Mouse (Mus musculus): ENCODE measurements around the gene Bbox1. TPM values are rescaled to one million over a fixed set of nuclear protein-coding genes. Genes with fewer than 3 reads are reported as not detected.

The Bbox1 gene
- polyA plus RNA-seq, 1 experiment from 2014 or later = 1.1 TPM

DNA sequence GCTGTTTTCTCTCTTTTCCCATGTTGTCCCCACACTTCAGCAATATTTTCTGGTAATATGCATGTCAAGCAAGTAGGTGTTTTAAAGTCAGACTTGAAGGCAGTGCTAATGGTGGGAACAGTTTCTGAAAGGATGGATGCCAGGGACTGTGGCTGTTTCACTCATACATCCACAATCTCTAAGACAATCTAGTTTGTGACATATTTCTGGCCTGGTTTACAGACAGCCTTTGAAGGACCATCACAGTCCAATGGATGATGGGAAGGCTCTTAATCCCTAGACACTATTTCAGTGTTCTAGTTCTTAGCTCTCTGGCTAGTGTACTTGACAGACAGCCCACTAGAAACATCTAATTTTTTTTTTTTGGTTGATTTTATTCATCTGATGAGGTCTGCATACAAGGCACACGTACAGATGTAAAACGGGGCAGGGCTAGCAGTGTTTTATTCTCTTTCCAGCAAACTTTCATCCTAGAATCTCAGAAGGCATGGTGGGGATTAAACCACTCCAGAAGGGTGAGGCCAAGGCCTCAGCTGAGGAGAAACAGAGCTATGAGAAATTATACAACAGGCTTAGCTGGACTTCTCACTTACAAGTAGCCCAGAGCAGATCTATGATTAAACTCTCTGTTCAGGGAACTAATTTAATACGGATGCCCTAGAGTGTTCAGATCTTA, 28.4 kb downstream of the Bbox1 start:
- no peak overlapping the region for H3K4me3 ChIP-seq (ENCODE audit: low read depth, low read length)
- no peak overlapping the region for H3K9ac ChIP-seq (replicated peaks; ENCODE audit: low read depth)
- no peaks in the 10 kb centered on the region for H3K9me3 ChIP-seq (ENCODE audit: low read length)
- ATAC-seq (no peak; the same call in 1 of the 2 replicates), DNase-seq (ENCODE audit: low spot score) (no peak)
- no peak overlapping the region for H3K4me2 ChIP-seq (replicated peaks; ENCODE audit: low read depth, low read length)
- no peaks in the 10 kb centered on the region for H3K36me3 ChIP-seq (ENCODE audit: insufficient read depth, low read length)
- TF ChIP-seq EP300 (IDR thresholded peaks at IDR 0.05) = no peak
- no peak for TF ChIP-seq CTCF (IDR thresholded peaks at IDR 0.05)
- H3K27ac ChIP-seq (ENCODE audit: low read length) = no peak overlapping the region
- 53% methylated on average over 3 of the region's 3 CpGs for WGBS
- H3K27me3 ChIP-seq (replicated peaks; ENCODE audit: insufficient read depth, low read length) = no peaks in the 10 kb centered on the region
- no peaks in the 10 kb centered on the region for H3K4me1 ChIP-seq (ENCODE audit: insufficient read depth, low read depth, low read length)

DNA sequence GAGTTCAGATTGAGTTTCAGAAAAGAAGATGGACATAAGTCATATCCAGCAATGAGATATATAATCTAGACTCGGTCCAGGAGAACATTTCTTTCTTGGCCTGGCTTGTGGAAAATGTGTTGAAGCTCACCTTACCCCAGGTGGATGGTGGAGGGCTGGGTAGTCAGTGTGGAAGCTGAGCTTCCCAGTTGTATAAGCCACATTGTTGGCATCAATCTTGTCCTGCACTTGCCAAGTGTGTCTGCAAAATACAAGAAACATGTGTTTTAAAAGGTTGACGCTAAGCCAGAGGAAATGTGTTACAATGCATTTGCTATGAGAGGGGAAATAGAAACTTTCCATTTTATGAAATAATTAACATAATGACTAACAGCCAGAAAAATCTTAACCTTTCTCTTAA, 38.9 kb downstream of the Bbox1 start:
- no peak for TF ChIP-seq EP300 (IDR thresholded peaks at IDR 0.05)
- no peak for TF ChIP-seq CTCF (IDR thresholded peaks at IDR 0.05)
- no peak overlapping the region for H3K27ac ChIP-seq (ENCODE audit: low read length)
- no peak overlapping the region for H3K9ac ChIP-seq (replicated peaks; ENCODE audit: low read depth)
- H3K27me3 ChIP-seq (replicated peaks; ENCODE audit: insufficient read depth, low read length) = no peaks in the 10 kb centered on the region
- H3K4me1 ChIP-seq (ENCODE audit: insufficient read depth, low read depth, low read length) = no peaks in the 10 kb centered on the region
- DNase-seq (ENCODE audit: low spot score) (peak; percentile 37), ATAC-seq (no peak)
- H3K36me3 ChIP-seq (ENCODE audit: insufficient read depth, low read length) = no peaks in the 10 kb centered on the region
- no peak overlapping the region for H3K4me2 ChIP-seq (replicated peaks; ENCODE audit: low read depth, low read length)
- H3K9me3 ChIP-seq (ENCODE audit: low read length) = no peaks in the 10 kb centered on the region
- 43% methylated on average over 2 of the region's 2 CpGs for WGBS
- no peak overlapping the region for H3K4me3 ChIP-seq (ENCODE audit: low read depth, low read length)

DNA sequence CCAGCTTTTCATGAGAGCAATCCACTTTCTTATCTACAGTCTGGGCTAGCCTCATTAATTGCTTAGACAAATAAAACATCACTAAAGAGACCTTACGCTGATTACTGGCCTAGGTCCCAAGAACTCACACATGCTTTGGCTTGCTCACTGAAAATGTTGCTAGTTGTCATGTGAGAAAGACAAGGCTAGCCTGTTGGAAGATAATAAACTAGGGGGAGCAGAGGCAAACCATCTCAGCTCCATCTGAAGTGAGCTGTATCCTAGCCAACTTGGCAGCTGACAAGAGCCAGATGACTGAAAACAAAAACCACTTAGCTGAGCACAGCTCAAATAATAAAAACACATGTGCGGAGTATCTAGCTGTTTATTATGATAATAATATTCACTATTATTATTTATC, 40.2 kb downstream of the Bbox1 start:
- Histone ChIP-seq H3K4me2 (replicated peaks; ENCODE audit: low read depth, low read length) (no peak overlapping the region), H3K4me1 (ENCODE audit: insufficient read depth, low read depth, low read length) (no peaks in the 10 kb centered on the region), H3K9me3 (ENCODE audit: low read length) (no peaks in the 10 kb centered on the region), H3K36me3 (ENCODE audit: insufficient read depth, low read length) (no peaks in the 10 kb centered on the region), H3K27me3 (replicated peaks; ENCODE audit: insufficient read depth, low read length) (no peaks in the 10 kb centered on the region), H3K4me3 (ENCODE audit: low read depth, low read length) (no peak overlapping the region), H3K27ac (ENCODE audit: low read length) (no peak overlapping the region), H3K9ac (replicated peaks; ENCODE audit: low read depth) (no peak overlapping the region)
- no peak for TF ChIP-seq CTCF (IDR thresholded peaks at IDR 0.05)
- TF ChIP-seq EP300 (IDR thresholded peaks at IDR 0.05) = peak; percentile 46
- DNase-seq (ENCODE audit: low spot score) (peak; percentile 84), ATAC-seq (peak; percentile 91)
- WGBS = 60% methylated on average over 2 of the region's 2 CpGs

DNA sequence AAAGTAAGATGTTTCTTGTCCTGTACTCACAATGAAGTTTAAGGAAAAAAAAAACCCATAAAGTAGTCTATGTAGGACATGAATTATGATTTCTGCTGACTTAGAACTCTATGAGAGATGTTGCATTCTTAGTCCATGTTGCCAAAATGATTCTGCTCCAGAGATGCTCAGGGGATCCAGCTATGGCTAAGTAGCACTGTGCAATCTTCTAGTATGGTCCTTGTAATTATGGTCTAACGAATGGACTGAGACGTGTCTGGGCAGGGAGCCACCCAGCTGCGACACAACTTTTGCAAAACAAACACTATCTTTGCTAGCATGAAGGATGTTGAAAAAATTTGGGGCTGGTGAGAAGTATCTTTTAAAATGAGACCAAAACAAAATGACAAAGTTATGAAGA, 45.1 kb downstream of the Bbox1 start:
- no peaks in the 10 kb centered on the region for H3K36me3 ChIP-seq (ENCODE audit: insufficient read depth, low read length)
- H3K9ac ChIP-seq (replicated peaks; ENCODE audit: low read depth) = no peak overlapping the region
- H3K27me3 ChIP-seq (replicated peaks; ENCODE audit: insufficient read depth, low read length) = no peaks in the 10 kb centered on the region
- no peaks in the 10 kb centered on the region for H3K9me3 ChIP-seq (ENCODE audit: low read length)
- H3K4me3 ChIP-seq (ENCODE audit: low read depth, low read length) = no peak overlapping the region
- WGBS = 39% methylated on average over 3 of the region's 3 CpGs
- H3K4me1 ChIP-seq (ENCODE audit: insufficient read depth, low read depth, low read length) = no peaks in the 10 kb centered on the region
- H3K4me2 ChIP-seq (replicated peaks; ENCODE audit: low read depth, low read length) = no peak overlapping the region
- H3K27ac ChIP-seq (ENCODE audit: low read length) = no peak overlapping the region
- ATAC-seq (peak; percentile 71; the same call in 1 of the 2 replicates), DNase-seq (ENCODE audit: low spot score) (peak; percentile 63)
- TF ChIP-seq CTCF (IDR thresholded peaks at IDR 0.05) = no peak
- TF ChIP-seq EP300 (IDR thresholded peaks at IDR 0.05) = peak; percentile 16; the same call in 1 of the 2 replicates

- H3K36me3 ChIP-seq (ENCODE audit: insufficient read depth, low read length) = no peaks in the 10 kb centered on the region
- H3K4me2 ChIP-seq (replicated peaks; ENCODE audit: low read depth, low read length) = no peak overlapping the region
- DNase-seq (ENCODE audit: low spot score) = no peak
- H3K9me3 ChIP-seq (ENCODE audit: low read length) = no peaks in the 10 kb centered on the region
- H3K9ac ChIP-seq (replicated peaks; ENCODE audit: low read depth) = no peak overlapping the region
- no peak overlapping the region for H3K27ac ChIP-seq (ENCODE audit: low read length)
- no peak for TF ChIP-seq CTCF (IDR thresholded peaks at IDR 0.05)
- TF ChIP-seq EP300 (IDR thresholded peaks at IDR 0.05) = no peak
- no peak for ATAC-seq
- 77% methylated on average over 9 of the region's 9 CpGs for WGBS
- no peaks in the 10 kb centered on the region for H3K27me3 ChIP-seq (replicated peaks; ENCODE audit: insufficient read depth, low read length)
- H3K4me3 ChIP-seq (ENCODE audit: low read depth, low read length) = no peak overlapping the region
- no peaks in the 10 kb centered on the region for H3K4me1 ChIP-seq (ENCODE audit: insufficient read depth, low read depth, low read length)
These were observed 82.1 kb downstream of the Bbox1 start for GRCm38 (mm10) chr2:110232252-110232651.

GRCm38 (mm10) chr2:110230753-110231152, 83.6 kb downstream of the Bbox1 start:
- Histone ChIP-seq H3K4me3 (ENCODE audit: low read depth, low read length) (no peak overlapping the region), H3K9ac (replicated peaks; ENCODE audit: low read depth) (no peak overlapping the region), H3K36me3 (ENCODE audit: insufficient read depth, low read length) (no peaks in the 10 kb centered on the region), H3K27me3 (replicated peaks; ENCODE audit: insufficient read depth, low read length) (no peaks in the 10 kb centered on the region), H3K4me1 (ENCODE audit: insufficient read depth, low read depth, low read length) (no peaks in the 10 kb centered on the region), H3K4me2 (replicated peaks; ENCODE audit: low read depth, low read length) (no peak overlapping the region), H3K9me3 (ENCODE audit: low read length) (no peaks in the 10 kb centered on the region), H3K27ac (ENCODE audit: low read length) (no peak overlapping the region)
- ATAC-seq (no peak), DNase-seq (ENCODE audit: low spot score) (no peak)
- WGBS = 82% methylated on average over 4 of the region's 4 CpGs
- TF ChIP-seq CTCF (IDR thresholded peaks at IDR 0.05) (no peak), EP300 (IDR thresholded peaks at IDR 0.05) (no peak)
